Mouse (Mus musculus) embryonic facial prominence, embryonic 11.5 days (tissue): ENCODE measurements around the gene Pex12. TPM values are rescaled to one million over a fixed set of nuclear protein-coding genes. Genes with fewer than 3 reads are reported as not detected.
A peak's percentile ranks its signal among the peaks of the same experiment; 100 is the strongest.

ENCODE experiments used
- ATAC-seq: fragments of 200-750 bp; cut with Nextera tagmentation; replicated peaks from 2 replicates; pipeline ENCODE4 v1.8.0; 2017; ENCODE audit warnings: low read depth; ENCODE audit not compliant: insufficient number of reproducible peaks, low FRiP score, low TSS enrichment
- DNase-seq: peaks from one replicate; pipeline ENCODE4 v3.0.0-alpha.2; 2015; ENCODE audit warnings: low spot score
- H3K27ac ChIP-seq: fragments of 300-500 bp; sonication (generic); replicated peaks from 2 replicates; pipeline ENCODE4 v1.5.1; 2014; ENCODE audit warnings: mild to moderate bottlenecking, low read depth, low read length, control low read depth
- H3K27me3 ChIP-seq: fragments of 300-500 bp; sonication (generic); 2 replicates; pipeline ENCODE4 v1.6.1; 2014; ENCODE audit warnings: mild to moderate bottlenecking, low read length, moderate library complexity, mixed read lengths; ENCODE audit not compliant: control insufficient read depth, insufficient read depth
- H3K36me3 ChIP-seq: fragments of 300-500 bp; sonication (generic); replicated peaks from 2 replicates; pipeline ENCODE4 v1.6.1; 2014; ENCODE audit warnings: low read depth, mild to moderate bottlenecking, low read length, moderate library complexity, mixed read lengths; ENCODE audit not compliant: control insufficient read depth, insufficient read depth
- H3K4me1 ChIP-seq: fragments of 300-500 bp; sonication (generic); 2 replicates; pipeline ENCODE4 v1.6.1; 2014; ENCODE audit warnings: low read length, mixed read lengths; ENCODE audit not compliant: control insufficient read depth, insufficient read depth
- H3K4me2 ChIP-seq: fragments of 300-500 bp; sonication (generic); 2 replicates; pipeline ENCODE4 v1.6.1; 2014; ENCODE audit warnings: low read depth, mild to moderate bottlenecking, control low read depth, low read length, moderate library complexity
- H3K4me3 ChIP-seq: fragments of 300-500 bp; sonication (generic); 2 replicates; pipeline ENCODE4 v1.5.1; 2014; ENCODE audit warnings: low read depth, low read length, control low read depth
- H3K9ac ChIP-seq: fragments of 300-500 bp; sonication (generic); replicated peaks from 2 replicates; pipeline ENCODE4 v1.6.1; 2014; ENCODE audit warnings: mild to moderate bottlenecking, control low read depth, low read length
- H3K9me3 ChIP-seq: fragments of 300-500 bp; sonication (generic); replicated peaks from 2 replicates; pipeline ENCODE4 v1.6.1; 2016; ENCODE audit warnings: mild to moderate bottlenecking, low read length, inconsistent platforms, mixed read lengths; ENCODE audit not compliant: control insufficient read depth
- WGBS: fragments of 180-500 bp; shearing (Covaris S2); extraction: QIAGEN DNeasy Blood & Tissue Kit; methylation state at CpG from one replicate; pipeline ENCODE4 v1.1.7; 2014; 5-methylcytosine and 5-hydroxymethylcytosine counted together
- polyA plus RNA-seq: library from polyadenylated mRNA; unstranded; fragments of >200 nt; fragmentation: Nextera tagmentation; extraction: Ambion mirVana; gene quantifications from 2 replicates; pipeline ENCODE4 v1.2.1, GENCODE M21; 2014

Gene Pex12
- polyA plus RNA-seq, 1 experiment from 2014 or later: 13.8 TPM

- Histone ChIP-seq H3K9ac (no peak overlapping the region), H3K9me3 (no peaks in the 10 kb centered on the region), H3K36me3 (no peaks in the 10 kb centered on the region), H3K4me2 (no peak overlapping the region), H3K27me3 (no peaks in the 10 kb centered on the region), H3K4me3 (no peak overlapping the region), H3K27ac (no peak overlapping the region), H3K4me1 (no peaks in the 10 kb centered on the region)
- ATAC-seq (no peak), DNase-seq (no peak)
- 60% methylated on average over 2 of the region's 2 CpGs for WGBS
These were observed 20.3 kb downstream of the Pex12 start for GRCm38 (mm10) chr11:83282084-83282483.

GRCm38 (mm10) chr11:83279691-83280090, 22.7 kb downstream of the Pex12 start:
- ATAC-seq: no peak
- no peaks in the 10 kb centered on the region for H3K27me3 ChIP-seq
- no peak overlapping the region for H3K9ac ChIP-seq
- no peaks in the 10 kb centered on the region for H3K4me1 ChIP-seq
- H3K9me3 ChIP-seq: no peaks in the 10 kb centered on the region
- H3K27ac ChIP-seq: no peak overlapping the region
- H3K36me3 ChIP-seq: no peaks in the 10 kb centered on the region
- no peak overlapping the region for H3K4me3 ChIP-seq
- no peak for DNase-seq
- H3K4me2 ChIP-seq: no peak overlapping the region
- WGBS: 77% methylated on average over 6 of the region's 6 CpGs

- H3K4me2 ChIP-seq: no peak overlapping the region
- DNase-seq (no peak), ATAC-seq (no peak)
- H3K4me3 ChIP-seq: no peak overlapping the region
- H3K27ac ChIP-seq: no peak overlapping the region
- H3K9me3 ChIP-seq: no peaks in the 10 kb centered on the region
- no peak overlapping the region for H3K9ac ChIP-seq
- no peaks in the 10 kb centered on the region for H3K36me3 ChIP-seq
- H3K27me3 ChIP-seq: no peaks in the 10 kb centered on the region
- no peaks in the 10 kb centered on the region for H3K4me1 ChIP-seq
- 83% methylated on average over 4 of the region's 4 CpGs for WGBS
These were observed 23.4 kb downstream of the Pex12 start for GRCm38 (mm10) chr11:83279024-83279423.

- Histone ChIP-seq H3K27me3 (no peaks in the 10 kb centered on the region), H3K36me3 (no peaks in the 10 kb centered on the region), H3K27ac (no peak overlapping the region), H3K9me3 (no peaks in the 10 kb centered on the region), H3K4me3 (no peak overlapping the region), H3K4me2 (no peak overlapping the region), H3K4me1 (no peaks in the 10 kb centered on the region), H3K9ac (no peak overlapping the region)
- ATAC-seq: no peak
- no peak for DNase-seq
- 72% methylated on average over 7 of the region's 7 CpGs for WGBS
These were observed 26.1 kb downstream of the Pex12 start for GRCm38 (mm10) chr11:83276251-83276650.

GRCm38 (mm10) chr11:83271951-83272843, 30.2 kb downstream of the Pex12 start:
- Histone ChIP-seq H3K27me3 (no peaks in the 10 kb centered on the region; the same call in 1 of the 2 replicates), H3K36me3 (no peaks in the 10 kb centered on the region), H3K4me3 (no peak overlapping the region), H3K27ac (no peak overlapping the region), H3K4me2 (no peak overlapping the region), H3K9me3 (no peaks in the 10 kb centered on the region), H3K4me1 (no peaks in the 10 kb centered on the region), H3K9ac (no peak overlapping the region)
- 18% methylated on average over 2 of the region's 2 CpGs for WGBS
- ATAC-seq (no peak), DNase-seq (peak; percentile 19)

GRCm38 (mm10) chr11:83271151-83271950, 31.0 kb downstream of the Pex12 start:
- H3K4me1 ChIP-seq: no peaks in the 10 kb centered on the region
- WGBS: under 1% methylated on average over 26 of the region's 26 CpGs
- peak; percentile 90 for DNase-seq
- H3K27ac ChIP-seq: 0 out of 2 replicates have a peak overlapping the region, but pooled peaks have one; percentile 42
- H3K9me3 ChIP-seq: no peaks in the 10 kb centered on the region
- H3K9ac ChIP-seq: peak overlapping the region; percentile 53
- no peaks in the 10 kb centered on the region; the same call in 1 of the 2 replicates for H3K27me3 ChIP-seq
- peak; percentile 87 for ATAC-seq
- peak overlapping the region; percentile 24 for H3K4me3 ChIP-seq
- H3K4me2 ChIP-seq: peak overlapping the region; percentile 47
- no peaks in the 10 kb centered on the region for H3K36me3 ChIP-seq

GRCm38 (mm10) chr11:83270842-83271150, 31.6 kb downstream of the Pex12 start:
- ATAC-seq (no peak; the same call in 1 of the 2 replicates), DNase-seq (no peak)
- no peaks in the 10 kb centered on the region for H3K9me3 ChIP-seq
- H3K4me3 ChIP-seq: peak overlapping the region; percentile 24
- H3K36me3 ChIP-seq: no peaks in the 10 kb centered on the region
- H3K4me1 ChIP-seq: no peaks in the 10 kb centered on the region
- no peaks in the 10 kb centered on the region; the same call in 1 of the 2 replicates for H3K27me3 ChIP-seq
- H3K27ac ChIP-seq: no peak overlapping the region
- peak overlapping the region; percentile 53 for H3K9ac ChIP-seq
- peak overlapping the region; percentile 47 for H3K4me2 ChIP-seq
- WGBS: 0% methylated on average over 6 of the region's 6 CpGs

- Histone ChIP-seq H3K27me3 (no peaks in the 10 kb centered on the region), H3K4me1 (no peaks in the 10 kb centered on the region), H3K9me3 (no peaks in the 10 kb centered on the region), H3K9ac (no peak overlapping the region), H3K4me3 (no peak overlapping the region), H3K27ac (no peak overlapping the region), H3K4me2 (no peak overlapping the region), H3K36me3 (no peaks in the 10 kb centered on the region)
- DNase-seq: peak; percentile 44
- no peak for ATAC-seq
- 58% methylated on average over 3 of the region's 3 CpGs for WGBS
These were observed 39.2 kb downstream of the Pex12 start for GRCm38 (mm10) chr11:83263146-83263545.
